Mouse (Mus musculus) B cell, adult 2 months (primary cell): ENCODE results near the gene Gm10803.

Experiments used
- DNase-seq, 2 experiments: peaks; one replicate each; pipeline ENCODE4 v3.0.0; 2022

The Gm10803 gene

GRCm38 (mm10) chr2:93592164-93592790 lies 31.9 kb downstream of the Gm10803 start:
- no peak for DNase-seq

GRCm38 (mm10) chr2:93593121-93593520 lies 32.8 kb downstream of the Gm10803 start:
- no peak for DNase-seq

GRCm38 (mm10) chr2:93597145-93597544 lies 36.8 kb downstream of the Gm10803 start:
- DNase-seq = no peak

GRCm38 (mm10) chr2:93599731-93600130 lies 39.4 kb downstream of the Gm10803 start:
- no peak for DNase-seq

GRCm38 (mm10) chr2:93604601-93605285 lies 44.4 kb downstream of the Gm10803 start:
- no peak for DNase-seq

- no peak for DNase-seq
These were observed 48.4 kb downstream of the Gm10803 start for GRCm38 (mm10) chr2:93608800-93609199.

GRCm38 (mm10) chr2:93613020-93613419 lies 52.7 kb downstream of the Gm10803 start:
- no peak for DNase-seq
